Mouse (Mus musculus) hindbrain, embryonic 12.5 days (tissue): Measurements from ENCODE around the gene Homer3. TPM values are rescaled to one million over a fixed set of nuclear protein-coding genes. Genes with fewer than 3 reads are reported as not detected.
A peak's percentile ranks its signal among the peaks of the same experiment; 100 is the strongest.

Source experiments
- ATAC-seq: fragments of 200-750 bp; cut with Nextera tagmentation; 2 replicates; pipeline ENCODE4 v1.8.0; 2017; ENCODE audit warnings: moderate TSS enrichment; ENCODE audit not compliant: low FRiP score
- H3K27ac ChIP-seq: fragments of 300-500 bp; sonication (generic); 2 replicates; pipeline ENCODE4 v1.5.1; 2016; ENCODE audit warnings: mild to moderate bottlenecking
- H3K27me3 ChIP-seq: fragments of 300-500 bp; sonication (generic); 2 replicates; pipeline ENCODE4 v1.6.1; 2016; ENCODE audit warnings: mild to moderate bottlenecking
- H3K36me3 ChIP-seq: fragments of 300-500 bp; sonication (generic); 2 replicates; pipeline ENCODE4 v1.6.1; 2016; ENCODE audit warnings: mild to moderate bottlenecking
- H3K4me1 ChIP-seq: fragments of 300-500 bp; sonication (generic); 2 replicates; pipeline ENCODE4 v1.6.1; 2016
- H3K4me2 ChIP-seq: fragments of 300-500 bp; sonication (generic); replicated peaks from 2 replicates; pipeline ENCODE4 v1.6.1; 2016; ENCODE audit warnings: mild to moderate bottlenecking
- H3K4me3 ChIP-seq: fragments of 300-500 bp; sonication (generic); 2 replicates; pipeline ENCODE4 v1.5.1; 2016; ENCODE audit warnings: mild to moderate bottlenecking
- H3K9ac ChIP-seq: fragments of 300-500 bp; sonication (generic); 2 replicates; pipeline ENCODE4 v1.6.1; 2016; ENCODE audit warnings: mild to moderate bottlenecking, moderate library complexity
- H3K9me3 ChIP-seq: fragments of 300-500 bp; sonication (generic); replicated peaks from 2 replicates; pipeline ENCODE4 v1.6.1; 2016; ENCODE audit warnings: mild to moderate bottlenecking
- WGBS: fragments of 180-500 bp; shearing (Covaris S2); methylation state at CpG from one replicate; pipeline ENCODE4 v1.1.7; 2016; 5-methylcytosine and 5-hydroxymethylcytosine counted together
- polyA plus RNA-seq: library from polyadenylated mRNA; unstranded; fragments of >200 nt; fragmentation: Nextera tagmentation; extraction: Ambion mirVana; gene quantifications from 2 replicates; pipeline ENCODE4 v1.2.1, GENCODE M21; 2016

The Homer3 gene
- polyA plus RNA-seq, 1 experiment from 2014 or later, result 80.7 TPM

DNA sequence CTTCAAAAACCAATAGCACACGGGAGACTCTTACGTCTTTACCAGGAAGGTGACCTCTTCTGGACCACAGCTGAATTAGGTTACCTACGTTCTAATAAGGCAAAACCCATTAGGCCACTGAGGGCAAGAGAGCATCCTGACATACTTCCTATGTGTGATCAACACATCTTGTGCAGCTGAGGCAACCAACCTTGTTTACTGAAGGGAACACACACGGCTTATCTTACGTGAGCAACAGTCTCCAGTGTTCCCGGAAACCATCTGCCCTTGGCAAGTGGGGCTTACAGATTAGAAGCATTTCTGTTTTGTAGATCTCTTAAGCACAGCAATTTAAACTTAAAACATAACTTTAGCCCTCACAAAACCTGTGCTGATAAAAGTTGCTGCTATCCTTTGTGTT is 44.9 kb downstream of the Homer3 start:
- Histone ChIP-seq H3K4me2 (no peak overlapping the region), H3K4me3 (no peak overlapping the region), H3K9me3 (no peaks in the 10 kb centered on the region), H3K9ac (no peak overlapping the region), H3K27me3 (peaks cover 26% of the 10 kb centered on the region), H3K4me1 (peaks cover 31% of the 10 kb centered on the region), H3K36me3 (peaks cover 62% of the 10 kb centered on the region), H3K27ac (no peak overlapping the region)
- no peak for ATAC-seq
- 92% methylated on average over 6 of the region's 6 CpGs for WGBS

DNA sequence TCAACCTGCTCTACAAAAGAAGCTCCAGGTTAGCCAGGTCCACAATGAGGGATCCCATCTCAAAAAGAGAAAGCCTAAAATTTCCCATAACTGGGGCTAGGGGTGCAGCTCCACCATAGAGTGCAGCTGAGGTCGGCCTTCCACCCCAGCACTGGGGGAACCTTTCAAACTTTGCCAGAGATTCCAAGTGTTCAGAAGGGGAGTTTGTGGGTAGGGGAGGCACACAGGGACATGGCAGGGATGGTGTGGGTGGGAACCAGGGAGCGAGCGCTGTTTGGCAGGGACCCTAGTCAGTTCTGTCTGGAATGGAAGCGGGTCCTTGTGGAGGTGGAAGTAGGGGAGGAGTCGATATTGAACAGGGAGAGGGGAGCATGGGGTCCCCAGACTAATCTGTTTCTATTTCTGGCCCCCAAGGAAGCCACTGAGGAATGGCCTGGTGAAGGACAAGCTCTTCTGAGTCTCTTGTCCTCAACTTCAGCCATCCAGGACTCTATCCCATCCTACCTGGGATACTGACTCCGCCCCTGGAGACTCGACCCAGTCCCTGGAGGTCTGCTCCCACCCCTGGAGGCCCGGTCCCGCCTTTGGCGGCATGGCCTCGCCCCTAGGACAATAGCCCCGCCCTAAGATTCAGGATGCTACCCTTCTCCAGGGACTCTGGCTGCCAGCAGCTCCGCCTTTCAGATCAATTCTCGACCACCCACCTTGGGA is 46.7 kb downstream of the Homer3 start, which contains the start of gene Gdf1:
Gdf1 (plus strand) TSS at position 694 of the 711 bp plus-strand sequence.
- WGBS, result 22% methylated on average over 14 of the region's 14 CpGs
- peaks cover 31% of the 10 kb centered on the region for H3K4me1 ChIP-seq
- peak within 1 kb of the TSS; percentile 13 for H3K4me3 ChIP-seq
- H3K4me2 ChIP-seq, result peak within 1 kb of the TSS; percentile 38
- H3K27me3 ChIP-seq, result peaks cover 26% of the 10 kb centered on the region
- peak within 1 kb of the TSS; percentile 57 for H3K27ac ChIP-seq
- no peaks in the 10 kb centered on the region for H3K9me3 ChIP-seq
- peaks cover 66% of the 10 kb centered on the region for H3K36me3 ChIP-seq
- H3K9ac ChIP-seq, result peak within 1 kb of the TSS; percentile 18; the same call in 1 of the 2 replicates
- no peak for ATAC-seq

DNA sequence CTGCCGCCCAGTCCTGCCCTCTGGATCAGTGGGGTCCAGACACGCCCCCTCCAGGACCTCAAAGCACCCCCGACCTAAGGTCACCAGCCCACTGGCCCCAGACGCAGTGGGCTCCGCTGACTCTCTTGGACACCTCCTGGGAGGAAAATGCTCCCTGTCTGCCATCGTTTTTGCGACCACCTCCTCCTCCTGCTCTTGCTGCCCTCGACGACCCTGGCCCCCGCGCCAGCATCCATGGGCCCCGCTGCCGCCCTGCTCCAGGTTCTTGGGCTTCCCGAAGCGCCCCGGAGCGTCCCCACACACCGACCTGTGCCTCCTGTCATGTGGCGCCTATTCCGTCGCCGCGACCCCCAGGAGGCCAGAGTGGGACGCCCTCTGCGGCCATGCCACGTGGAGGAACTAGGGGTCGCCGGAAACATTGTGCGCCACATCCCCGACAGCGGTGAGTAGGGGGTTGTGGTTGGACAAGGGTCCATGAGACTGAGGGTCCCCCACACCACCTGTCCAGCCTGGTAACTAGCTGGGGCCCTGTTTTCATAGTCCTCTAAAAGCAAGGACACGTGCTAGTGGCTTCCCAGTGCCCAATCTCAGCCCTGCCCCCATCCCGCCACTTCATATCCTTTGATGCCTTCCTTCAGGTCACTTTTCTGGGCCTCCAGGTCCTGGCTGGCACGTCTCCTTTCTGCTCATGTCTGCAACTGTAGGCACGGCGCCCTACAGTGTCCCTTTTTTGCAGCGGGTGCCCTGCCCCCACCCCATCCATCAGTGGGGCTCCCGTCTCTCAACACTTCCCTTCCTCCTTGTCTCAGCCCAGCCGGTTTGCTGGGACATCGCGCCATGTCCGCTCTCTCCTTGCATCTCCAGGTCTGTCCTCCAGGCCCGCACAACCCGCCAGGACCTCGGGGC is 47.5 kb downstream of the Homer3 start:
- Histone ChIP-seq H3K4me2 (peak overlapping the region; percentile 38), H3K9me3 (no peaks in the 10 kb centered on the region), H3K36me3 (peaks cover 67% of the 10 kb centered on the region), H3K4me1 (peaks cover 31% of the 10 kb centered on the region), H3K27ac (peak overlapping the region; percentile 57), H3K27me3 (peaks cover 26% of the 10 kb centered on the region), H3K9ac (peak overlapping the region; percentile 13; the same call in 1 of the 2 replicates), H3K4me3 (peak overlapping the region; percentile 13)
- WGBS, result 5% methylated on average over 45 of the region's 45 CpGs
- ATAC-seq, result peak; percentile 44

DNA sequence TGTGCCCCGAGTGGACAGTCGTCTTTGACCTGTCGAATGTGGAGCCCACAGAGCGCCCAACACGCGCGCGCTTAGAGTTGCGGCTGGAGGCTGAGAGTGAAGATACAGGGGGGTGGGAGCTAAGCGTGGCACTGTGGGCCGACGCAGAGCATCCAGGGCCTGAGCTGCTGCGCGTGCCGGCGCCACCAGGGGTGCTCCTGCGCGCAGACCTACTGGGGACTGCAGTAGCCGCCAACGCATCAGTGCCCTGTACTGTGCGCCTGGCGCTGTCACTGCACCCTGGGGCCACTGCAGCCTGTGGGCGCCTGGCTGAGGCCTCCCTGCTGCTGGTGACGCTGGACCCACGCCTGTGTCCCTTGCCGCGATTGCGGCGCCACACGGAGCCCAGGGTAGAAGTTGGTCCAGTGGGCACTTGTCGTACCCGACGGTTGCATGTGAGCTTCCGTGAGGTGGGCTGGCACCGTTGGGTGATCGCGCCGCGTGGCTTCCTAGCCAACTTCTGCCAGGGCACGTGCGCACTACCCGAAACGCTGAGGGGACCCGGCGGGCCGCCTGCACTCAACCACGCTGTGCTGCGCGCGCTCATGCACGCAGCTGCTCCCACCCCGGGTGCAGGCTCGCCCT is 48.2 kb downstream of the Homer3 start:
- Histone ChIP-seq H3K4me2 (peak overlapping the region; percentile 38), H3K27me3 (peaks cover 26% of the 10 kb centered on the region), H3K9me3 (no peaks in the 10 kb centered on the region), H3K9ac (peak overlapping the region; percentile 13; the same call in 1 of the 2 replicates), H3K36me3 (peaks cover 73% of the 10 kb centered on the region), H3K4me3 (peak overlapping the region; percentile 13), H3K4me1 (peaks cover 31% of the 10 kb centered on the region), H3K27ac (peak overlapping the region; percentile 57)
- 24% methylated on average over 53 of the region's 53 CpGs for WGBS
- ATAC-seq, result peak; percentile 85

DNA sequence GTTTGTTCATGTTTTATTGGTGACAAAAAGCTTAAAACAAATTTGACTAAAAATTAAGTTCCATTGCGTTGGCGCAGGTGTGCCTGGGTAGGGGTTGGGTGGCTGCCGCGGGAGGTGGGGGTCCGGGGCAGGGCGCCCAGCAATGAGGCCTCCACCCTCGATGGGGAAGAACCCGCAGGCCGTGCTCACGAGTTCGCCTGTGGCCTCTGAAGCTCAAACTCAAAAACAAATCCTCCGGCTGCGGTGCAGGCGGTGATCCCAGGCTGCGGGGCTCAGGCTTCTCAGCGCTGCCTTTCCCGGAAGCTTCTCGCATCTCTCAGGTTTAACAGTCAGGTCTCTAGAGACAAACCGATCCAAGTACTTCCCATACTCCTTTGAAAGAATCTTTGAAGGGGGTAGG is 48.9 kb downstream of the Homer3 start:
- Histone ChIP-seq H3K9me3 (no peaks in the 10 kb centered on the region), H3K4me1 (peaks cover 31% of the 10 kb centered on the region), H3K27ac (0 out of 2 replicates have a peak overlapping the region, but pooled peaks have one; percentile 26), H3K27me3 (peaks cover 26% of the 10 kb centered on the region), H3K4me2 (no peak overlapping the region), H3K4me3 (no peak overlapping the region), H3K36me3 (peaks cover 77% of the 10 kb centered on the region), H3K9ac (no peak overlapping the region)
- no peak for ATAC-seq
- 65% methylated on average over 19 of the region's 19 CpGs for WGBS

DNA sequence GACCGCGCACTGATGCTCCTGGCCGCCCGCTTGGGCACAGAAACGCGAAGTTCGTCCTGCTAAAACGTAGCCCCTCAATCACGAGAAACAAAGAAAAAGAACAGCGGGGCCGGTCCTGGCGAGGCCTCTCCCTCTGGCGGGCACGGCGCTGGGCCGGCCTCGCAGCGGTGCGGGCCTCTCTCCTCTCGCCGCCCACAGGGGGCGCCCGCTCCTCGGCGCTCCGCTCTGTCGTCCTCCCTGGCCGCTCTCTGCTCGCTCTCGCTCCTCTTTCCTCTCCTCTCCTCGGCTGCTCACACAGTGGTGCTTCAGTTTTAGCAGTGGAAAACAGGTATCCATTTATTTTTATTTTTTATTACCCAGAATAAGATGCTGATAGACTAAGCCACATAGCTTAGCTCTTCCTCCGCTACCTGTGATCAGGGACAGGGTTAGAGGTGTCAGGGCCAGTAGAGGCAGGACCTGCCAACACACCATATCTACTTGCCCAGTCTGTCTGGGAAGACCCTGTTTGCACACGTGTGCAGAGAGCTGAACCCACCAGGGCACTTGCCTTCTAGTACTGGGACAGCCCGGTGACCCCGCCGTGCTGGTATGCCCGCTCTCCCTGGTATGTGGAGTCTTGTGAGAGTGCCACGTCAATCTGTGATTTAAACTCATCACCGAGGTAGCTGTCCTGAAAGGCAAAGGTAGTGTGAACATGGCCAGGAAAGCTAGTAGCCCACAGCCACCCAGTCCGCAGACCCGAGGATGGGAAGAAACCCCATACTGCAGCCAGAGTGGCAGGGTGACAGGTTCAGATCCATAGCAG is 49.6 kb downstream of the Homer3 start:
- ATAC-seq, result peak; percentile 71
- 22% methylated on average over 41 of the region's 41 CpGs for WGBS

DNA sequence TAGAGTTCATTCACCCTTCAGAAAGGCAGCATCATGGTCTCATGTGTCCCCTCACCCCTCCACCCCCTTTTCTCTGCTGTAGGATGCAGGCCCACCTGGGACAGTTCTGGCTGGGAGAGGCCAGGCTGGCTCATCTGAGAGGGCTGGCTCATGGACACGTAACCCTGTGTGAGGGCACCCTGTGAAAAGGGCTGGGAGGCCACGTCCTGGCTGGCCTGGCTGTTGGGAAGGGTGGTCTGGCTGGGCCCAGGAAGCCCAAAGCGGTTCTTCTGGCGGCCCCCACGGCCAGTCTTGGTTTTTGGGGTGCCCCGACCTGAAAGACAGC is 50.2 kb downstream of the Homer3 start:
- ATAC-seq, result no peak

More for the DNA sequence above, 49.6 kb downstream of the Homer3 start:
- H3K9ac ChIP-seq, result peak overlapping the region; percentile 43; the same call in 1 of the 2 replicates
- H3K27me3 ChIP-seq, result peaks cover 26% of the 10 kb centered on the region
- peak overlapping the region; percentile 19; the same call in 1 of the 2 replicates for H3K4me2 ChIP-seq
- H3K4me3 ChIP-seq, result no peak overlapping the region
- H3K9me3 ChIP-seq, result no peaks in the 10 kb centered on the region
- peaks cover 31% of the 10 kb centered on the region for H3K4me1 ChIP-seq
- H3K36me3 ChIP-seq, result peaks cover 81% of the 10 kb centered on the region
- peak overlapping the region; percentile 35; the same call in 1 of the 2 replicates for H3K27ac ChIP-seq

DNA sequence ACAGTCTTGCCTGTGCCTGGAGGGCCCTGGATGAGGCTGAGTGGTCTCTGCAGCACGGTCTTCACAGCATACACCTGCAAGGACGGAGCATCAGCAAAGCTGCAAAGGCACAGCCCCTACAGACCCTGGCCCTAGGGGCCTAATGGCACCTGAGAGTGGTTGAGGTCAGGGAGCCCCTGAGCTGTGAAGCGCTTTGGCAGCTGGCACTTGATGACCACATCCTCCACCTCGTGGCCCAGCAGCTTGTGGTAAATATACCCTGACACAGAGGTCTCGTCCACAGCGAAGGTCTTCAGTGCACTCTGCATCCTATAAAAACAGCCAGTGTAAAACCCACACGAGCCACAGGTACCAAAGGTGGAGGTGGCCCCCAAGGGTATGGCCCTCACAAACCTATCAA is 56.3 kb downstream of the Homer3 start:
- H3K4me3 ChIP-seq, result no peak overlapping the region
- no peaks in the 10 kb centered on the region for H3K27me3 ChIP-seq
- no peak overlapping the region for H3K27ac ChIP-seq
- ATAC-seq, result no peak
- no peaks in the 10 kb centered on the region for H3K9me3 ChIP-seq
- peaks cover 99% of the 10 kb centered on the region for H3K36me3 ChIP-seq
- whole genome bisulfite sequencing, result 91% methylated on average over 7 of the region's 7 CpGs
- H3K4me2 ChIP-seq, result no peak overlapping the region
- H3K9ac ChIP-seq, result no peak overlapping the region
- peaks cover 3% of the 10 kb centered on the region; the same call in 1 of the 2 replicates for H3K4me1 ChIP-seq

More for the DNA sequence above, 50.2 kb downstream of the Homer3 start:
- Histone ChIP-seq H3K4me3 (no peak overlapping the region), H3K36me3 (peaks cover 81% of the 10 kb centered on the region), H3K4me1 (peaks cover 31% of the 10 kb centered on the region), H3K9ac (no peak overlapping the region), H3K9me3 (no peaks in the 10 kb centered on the region), H3K27me3 (peaks cover 26% of the 10 kb centered on the region), H3K27ac (no peak overlapping the region), H3K4me2 (no peak overlapping the region)
- WGBS, result 97% methylated on average over 6 of the region's 6 CpGs

DNA sequence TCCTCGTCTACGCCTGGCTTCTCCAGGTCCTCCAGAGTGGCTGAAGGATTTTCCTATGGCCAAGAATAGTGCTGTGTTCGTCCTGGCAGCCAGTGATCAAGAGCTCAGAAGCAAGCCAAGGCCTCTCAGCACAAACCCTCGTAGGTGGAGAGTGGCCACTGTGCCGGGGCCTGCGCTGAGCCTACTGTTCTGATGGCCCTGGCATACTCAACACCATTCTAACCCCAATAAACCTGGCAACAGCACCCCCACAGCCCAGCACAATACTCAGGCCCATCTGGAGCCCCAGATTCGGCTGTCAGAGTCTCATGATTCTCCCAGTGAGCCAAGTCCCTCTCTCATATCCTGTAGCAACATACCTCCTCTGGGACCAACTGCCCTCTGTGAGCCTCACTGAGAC is 58.0 kb downstream of the Homer3 start:
- Histone ChIP-seq H3K4me1 (peaks cover 3% of the 10 kb centered on the region; the same call in 1 of the 2 replicates), H3K27ac (no peak overlapping the region), H3K4me3 (no peak overlapping the region), H3K9ac (no peak overlapping the region), H3K27me3 (no peaks in the 10 kb centered on the region), H3K9me3 (no peaks in the 10 kb centered on the region), H3K36me3 (peaks cover 84% of the 10 kb centered on the region), H3K4me2 (no peak overlapping the region)
- no peak for ATAC-seq
- WGBS, result 92% methylated on average over 7 of the region's 7 CpGs

DNA sequence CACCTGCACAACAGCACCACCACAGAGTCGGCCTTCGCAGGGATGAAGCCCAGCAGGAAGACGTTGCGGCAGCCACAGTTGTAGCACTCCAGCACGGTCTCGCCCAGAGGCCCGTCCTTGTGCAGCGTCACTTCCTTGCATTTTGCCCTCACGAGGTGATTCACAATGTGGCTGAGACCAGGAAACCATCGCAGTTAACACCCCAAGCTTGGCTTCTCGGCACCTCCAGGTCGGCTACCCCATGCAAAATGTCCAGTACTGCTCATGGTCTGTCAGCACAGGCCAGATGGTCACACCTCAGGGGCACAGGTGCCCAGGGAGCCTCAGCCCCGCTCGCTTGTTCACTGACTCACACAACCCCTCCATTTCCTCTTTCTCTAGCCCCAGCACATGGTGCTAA is 59.4 kb downstream of the Homer3 start:
- no peak overlapping the region for H3K4me2 ChIP-seq
- no peak for ATAC-seq
- H3K27ac ChIP-seq, result no peak overlapping the region
- H3K9me3 ChIP-seq, result no peaks in the 10 kb centered on the region
- H3K27me3 ChIP-seq, result no peaks in the 10 kb centered on the region
- H3K4me3 ChIP-seq, result no peak overlapping the region
- H3K36me3 ChIP-seq, result peaks cover 78% of the 10 kb centered on the region
- no peak overlapping the region for H3K9ac ChIP-seq
- peaks cover 5% of the 10 kb centered on the region; the same call in 1 of the 2 replicates for H3K4me1 ChIP-seq
- 94% methylated on average over 14 of the region's 14 CpGs for WGBS

DNA sequence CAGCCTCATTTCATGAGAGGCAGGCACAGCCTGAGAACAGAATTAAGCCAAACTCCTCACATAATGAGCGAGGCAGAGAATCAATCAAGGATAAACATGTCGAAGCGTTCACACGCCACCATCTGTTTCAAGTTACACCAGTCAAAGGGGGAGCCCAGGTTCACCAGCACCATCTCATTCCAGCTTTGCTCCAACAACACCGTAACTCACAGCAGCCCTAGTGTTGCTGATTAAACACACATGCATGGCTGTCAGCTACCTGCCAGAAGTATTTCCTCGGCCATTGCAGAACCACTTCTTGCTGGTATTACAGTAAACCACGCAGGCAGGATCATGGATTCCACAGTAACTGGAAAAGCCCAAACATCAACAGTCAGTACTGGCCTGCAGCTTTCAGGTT is 60.4 kb downstream of the Homer3 start:
- Histone ChIP-seq H3K9ac (no peak overlapping the region), H3K4me1 (peaks cover 5% of the 10 kb centered on the region; the same call in 1 of the 2 replicates), H3K4me3 (no peak overlapping the region), H3K9me3 (no peaks in the 10 kb centered on the region), H3K36me3 (peaks cover 71% of the 10 kb centered on the region), H3K4me2 (no peak overlapping the region), H3K27ac (no peak overlapping the region), H3K27me3 (no peaks in the 10 kb centered on the region)
- ATAC-seq, result no peak
- WGBS, result 82% methylated on average over 7 of the region's 7 CpGs
